Mouse (Mus musculus) neural tube, embryonic 12.5 days (tissue): ENCODE results near the gene Zfp467. TPM values are rescaled to one million over a fixed set of nuclear protein-coding genes. Genes with fewer than 3 reads are reported as not detected.

Experiments
- ATAC-seq: fragments of 200-750 bp; cut with Nextera tagmentation; 2 replicates; pipeline ENCODE4 v1.8.0; 2017; ENCODE audit warnings: low read depth, mild to moderate bottlenecking, moderate TSS enrichment, moderate library complexity; ENCODE audit not compliant: low FRiP score
- H3K27ac ChIP-seq: fragments of 300-500 bp; sonication (generic); 2 replicates; pipeline ENCODE4 v1.5.1; 2016
- H3K27me3 ChIP-seq: fragments of 300-500 bp; sonication (generic); replicated peaks from 2 replicates; pipeline ENCODE4 v1.6.1; 2016; ENCODE audit warnings: mild to moderate bottlenecking
- H3K36me3 ChIP-seq: fragments of 300-500 bp; sonication (generic); 2 replicates; pipeline ENCODE4 v1.6.1; 2016; ENCODE audit warnings: mild to moderate bottlenecking
- H3K4me1 ChIP-seq: fragments of 300-500 bp; sonication (generic); 2 replicates; pipeline ENCODE4 v1.6.1; 2016
- H3K4me2 ChIP-seq: fragments of 300-500 bp; sonication (generic); replicated peaks from 2 replicates; pipeline ENCODE4 v1.6.1; 2016; ENCODE audit warnings: mild to moderate bottlenecking
- H3K4me3 ChIP-seq: fragments of 300-500 bp; sonication (generic); 2 replicates; pipeline ENCODE4 v1.5.1; 2016
- H3K9ac ChIP-seq: fragments of 300-500 bp; sonication (generic); 2 replicates; pipeline ENCODE4 v1.6.1; 2016; ENCODE audit warnings: mild to moderate bottlenecking
- H3K9me3 ChIP-seq: fragments of 300-500 bp; sonication (generic); 2 replicates; pipeline ENCODE4 v1.6.1; 2016; ENCODE audit warnings: mild to moderate bottlenecking
- WGBS: fragments of 180-500 bp; shearing (Covaris S2); methylation state at CpG from one replicate; pipeline ENCODE4 v1.1.7; 2016; 5-methylcytosine and 5-hydroxymethylcytosine counted together
- polyA plus RNA-seq: library from polyadenylated mRNA; unstranded; fragments of >200 nt; fragmentation: Nextera tagmentation; extraction: Ambion mirVana; gene quantifications from 2 replicates; pipeline ENCODE4 v1.2.1, GENCODE M21; 2016

Gene Zfp467
- polyA plus RNA-seq, 1 experiment from 2014 or later = 18.4 TPM

- Histone ChIP-seq H3K27ac (no peak overlapping the region), H3K36me3 (peaks cover 21% of the 10 kb centered on the region), H3K4me2 (peak overlapping the region; percentile 44), H3K27me3 (peaks cover 40% of the 10 kb centered on the region), H3K4me1 (peaks cover 28% of the 10 kb centered on the region), H3K9me3 (no peaks in the 10 kb centered on the region), H3K9ac (no peak overlapping the region), H3K4me3 (peak overlapping the region; percentile 7; the same call in 1 of the 2 replicates)
- 25% methylated on average over 35 of the region's 35 CpGs for WGBS
- ATAC-seq = no peak
These were observed 7.8 kb downstream of the Zfp467 start for GRCm38 (mm10) chr6:48437679-48438376.

GRCm38 (mm10) chr6:48435706-48436349 lies 9.8 kb downstream of the Zfp467 start:
- Histone ChIP-seq H3K9me3 (no peaks in the 10 kb centered on the region), H3K4me2 (no peak overlapping the region), H3K4me3 (no peak overlapping the region), H3K4me1 (peaks cover 28% of the 10 kb centered on the region), H3K27ac (no peak overlapping the region), H3K36me3 (peaks cover 5% of the 10 kb centered on the region), H3K27me3 (peaks cover 40% of the 10 kb centered on the region), H3K9ac (no peak overlapping the region)
- ATAC-seq = no peak
- WGBS = 85% methylated on average over 5 of the region's 5 CpGs

- H3K27me3 ChIP-seq = peaks cover 32% of the 10 kb centered on the region
These were observed 10.5 kb downstream of the Zfp467 start for GRCm38 (mm10) chr6:48435111-48435510.

GRCm38 (mm10) chr6:48434651-48435050 lies 11.0 kb downstream of the Zfp467 start:
- Histone ChIP-seq H3K27me3 (peaks cover 28% of the 10 kb centered on the region), H3K9me3 (no peaks in the 10 kb centered on the region), H3K4me1 (peaks cover 18% of the 10 kb centered on the region), H3K27ac (no peak overlapping the region), H3K4me3 (no peak overlapping the region), H3K4me2 (no peak overlapping the region), H3K36me3 (peaks cover 5% of the 10 kb centered on the region), H3K9ac (no peak overlapping the region)
- ATAC-seq = no peak
- 61% methylated on average over 6 of the region's 6 CpGs for WGBS

More at GRCm38 (mm10) chr6:48435111-48435510, 10.5 kb downstream of the Zfp467 start:
- no peak overlapping the region for H3K4me2 ChIP-seq
- no peak for ATAC-seq
- H3K9me3 ChIP-seq = no peaks in the 10 kb centered on the region
- WGBS = 53% methylated on average over 5 of the region's 5 CpGs
- peaks cover 5% of the 10 kb centered on the region for H3K36me3 ChIP-seq
- peaks cover 22% of the 10 kb centered on the region for H3K4me1 ChIP-seq
- no peak overlapping the region for H3K9ac ChIP-seq
- H3K27ac ChIP-seq = no peak overlapping the region
- no peak overlapping the region for H3K4me3 ChIP-seq

- WGBS = 75% methylated on average over 12 of the region's 12 CpGs
- Histone ChIP-seq H3K36me3 (peaks cover under 1% of the 10 kb centered on the region), H3K9ac (no peak overlapping the region), H3K27ac (no peak overlapping the region), H3K4me2 (no peak overlapping the region), H3K9me3 (no peaks in the 10 kb centered on the region), H3K4me1 (peaks cover 3% of the 10 kb centered on the region), H3K27me3 (peaks cover 13% of the 10 kb centered on the region), H3K4me3 (no peak overlapping the region)
- ATAC-seq = no peak
These were observed 12.5 kb downstream of the Zfp467 start for GRCm38 (mm10) chr6:48432893-48433816.

- Histone ChIP-seq H3K9me3 (no peaks in the 10 kb centered on the region), H3K27ac (no peak overlapping the region), H3K4me1 (no peaks in the 10 kb centered on the region), H3K4me2 (no peak overlapping the region), H3K9ac (no peak overlapping the region), H3K27me3 (no peaks in the 10 kb centered on the region), H3K4me3 (no peak overlapping the region), H3K36me3 (no peaks in the 10 kb centered on the region)
- ATAC-seq = no peak
- 66% methylated on average over 5 of the region's 5 CpGs for WGBS
These were observed 14.9 kb downstream of the Zfp467 start for GRCm38 (mm10) chr6:48430748-48431147.

- Histone ChIP-seq H3K4me3 (no peak overlapping the region), H3K4me1 (no peaks in the 10 kb centered on the region), H3K9ac (no peak overlapping the region), H3K27me3 (no peaks in the 10 kb centered on the region), H3K9me3 (no peaks in the 10 kb centered on the region), H3K36me3 (no peaks in the 10 kb centered on the region), H3K4me2 (no peak overlapping the region), H3K27ac (no peak overlapping the region)
- ATAC-seq = no peak
- WGBS = 72% methylated on average over 4 of the region's 4 CpGs
These were observed 16.7 kb downstream of the Zfp467 start for GRCm38 (mm10) chr6:48428769-48429557.

- 85% methylated on average over 5 of the region's 5 CpGs for WGBS
- no peak overlapping the region for H3K4me3 ChIP-seq
- H3K36me3 ChIP-seq = no peaks in the 10 kb centered on the region
- no peaks in the 10 kb centered on the region for H3K27me3 ChIP-seq
- no peaks in the 10 kb centered on the region for H3K4me1 ChIP-seq
- H3K27ac ChIP-seq = no peak overlapping the region
- no peak for ATAC-seq
- no peaks in the 10 kb centered on the region for H3K9me3 ChIP-seq
- no peak overlapping the region for H3K4me2 ChIP-seq
- H3K9ac ChIP-seq = no peak overlapping the region
These were observed 18.7 kb downstream of the Zfp467 start for GRCm38 (mm10) chr6:48426956-48427355.

- H3K9me3 ChIP-seq = no peaks in the 10 kb centered on the region
- H3K9ac ChIP-seq = no peak overlapping the region
- H3K4me2 ChIP-seq = no peak overlapping the region
- H3K4me3 ChIP-seq = no peak overlapping the region
- WGBS = 70% methylated on average over 5 of the region's 5 CpGs
- H3K27me3 ChIP-seq = no peaks in the 10 kb centered on the region
- no peak for ATAC-seq
- H3K4me1 ChIP-seq = peaks cover 4% of the 10 kb centered on the region; the same call in 1 of the 2 replicates
- H3K36me3 ChIP-seq = no peaks in the 10 kb centered on the region
- H3K27ac ChIP-seq = no peak overlapping the region
These were observed 21.6 kb downstream of the Zfp467 start for GRCm38 (mm10) chr6:48424074-48424473.

- Histone ChIP-seq H3K4me3 (no peak overlapping the region), H3K4me2 (no peak overlapping the region), H3K9me3 (no peaks in the 10 kb centered on the region), H3K27ac (no peak overlapping the region), H3K27me3 (no peaks in the 10 kb centered on the region), H3K4me1 (peaks cover 4% of the 10 kb centered on the region; the same call in 1 of the 2 replicates), H3K9ac (no peak overlapping the region), H3K36me3 (0 out of 2 replicates have a peak, but pooled peaks cover 3% of the 10 kb centered on the region)
- no peak for ATAC-seq
- WGBS = 74% methylated on average over 3 of the region's 3 CpGs
These were observed 22.3 kb downstream of the Zfp467 start for GRCm38 (mm10) chr6:48423336-48423735.

- H3K4me1 ChIP-seq = peaks cover 4% of the 10 kb centered on the region; the same call in 1 of the 2 replicates
- no peaks in the 10 kb centered on the region for H3K27me3 ChIP-seq
- no peak overlapping the region for H3K9ac ChIP-seq
- peaks cover 28% of the 10 kb centered on the region for H3K36me3 ChIP-seq
- no peak for ATAC-seq
- no peak overlapping the region for H3K4me3 ChIP-seq
- 14% methylated on average over 2 of the region's 2 CpGs for WGBS
- 0 out of 2 replicates have a peak overlapping the region, but pooled peaks have one; percentile 12 for H3K27ac ChIP-seq
- no peak overlapping the region for H3K4me2 ChIP-seq
- H3K9me3 ChIP-seq = no peaks in the 10 kb centered on the region
These were observed 25.0 kb downstream of the Zfp467 start for GRCm38 (mm10) chr6:48420647-48421046.
